Mouse (Mus musculus) neural tube, embryonic 15.5 days (tissue): ENCODE results near the gene Ipo13. TPM values are rescaled to one million over a fixed set of nuclear protein-coding genes. Genes with fewer than 3 reads are reported as not detected.

Source experiments
- ATAC-seq: fragments of 200-750 bp; cut with Nextera tagmentation; 2 replicates; pipeline ENCODE4 v1.8.0; 2017; ENCODE audit warnings: mild to moderate bottlenecking, moderate TSS enrichment, moderate library complexity; ENCODE audit not compliant: low FRiP score
- H3K27ac ChIP-seq: fragments of 300-500 bp; sonication (generic); replicated peaks from 2 replicates; pipeline ENCODE4 v1.5.1; 2015; ENCODE audit warnings: mild to moderate bottlenecking, inconsistent platforms
- H3K27me3 ChIP-seq: fragments of 300-500 bp; sonication (generic); replicated peaks from 2 replicates; pipeline ENCODE4 v1.6.1; 2015; ENCODE audit warnings: inconsistent platforms
- H3K36me3 ChIP-seq: fragments of 300-500 bp; sonication (generic); 2 replicates; pipeline ENCODE4 v1.6.1; 2015; ENCODE audit warnings: inconsistent platforms
- H3K4me1 ChIP-seq: fragments of 300-500 bp; sonication (generic); 2 replicates; pipeline ENCODE4 v1.6.1; 2015; ENCODE audit warnings: inconsistent platforms
- H3K4me2 ChIP-seq: fragments of 300-500 bp; sonication (generic); 2 replicates; pipeline ENCODE4 v1.6.1; 2015; ENCODE audit warnings: inconsistent platforms, mild to moderate bottlenecking, moderate library complexity
- H3K4me3 ChIP-seq: fragments of 300-500 bp; sonication (generic); replicated peaks from 2 replicates; pipeline ENCODE4 v1.5.1; 2015; ENCODE audit warnings: mild to moderate bottlenecking, inconsistent platforms
- H3K9ac ChIP-seq: fragments of 300-500 bp; sonication (generic); replicated peaks from 2 replicates; pipeline ENCODE4 v1.6.1; 2015; ENCODE audit warnings: mild to moderate bottlenecking, inconsistent platforms
- H3K9me3 ChIP-seq: fragments of 300-500 bp; sonication (generic); replicated peaks from 2 replicates; pipeline ENCODE4 v1.6.1; 2016; ENCODE audit warnings: inconsistent platforms
- WGBS: fragments of 180-500 bp; shearing (Covaris S2); methylation state at CpG from one replicate; pipeline ENCODE4 v1.1.7; 2015; ENCODE audit warnings: mixed read lengths; 5-methylcytosine and 5-hydroxymethylcytosine counted together
- polyA plus RNA-seq: library from polyadenylated mRNA; unstranded; fragments of >200 nt; fragmentation: Nextera tagmentation; extraction: Ambion mirVana; gene quantifications from 2 replicates; pipeline ENCODE4 v1.2.1, GENCODE M21; 2015

The Ipo13 gene
- polyA plus RNA-seq, 1 experiment from 2014 or later: 59.3 TPM

- 0% methylated on average over 21 of the region's 21 CpGs for WGBS
- Histone ChIP-seq H3K36me3 (peaks cover 44% of the 10 kb centered on the region), H3K9me3 (no peaks in the 10 kb centered on the region)
Measured at GRCm38 (mm10) chr4:117891738-117892161, 23.0 kb downstream of the Ipo13 start, which contains the start of gene Dph2. TSS of gene Dph2 (minus strand) at chr4:117892032.

GRCm38 (mm10) chr4:117890750-117891149 is 24.0 kb downstream of the Ipo13 start:
- Histone ChIP-seq H3K4me3 (peak overlapping the region; percentile 76), H3K9me3 (no peaks in the 10 kb centered on the region), H3K36me3 (peaks cover 34% of the 10 kb centered on the region), H3K4me1 (peaks cover 34% of the 10 kb centered on the region), H3K27me3 (no peaks in the 10 kb centered on the region), H3K4me2 (peak overlapping the region; percentile 96), H3K27ac (no peak overlapping the region), H3K9ac (no peak overlapping the region)
- no peak for ATAC-seq
- 81% methylated on average over 8 of the region's 8 CpGs for WGBS

More at GRCm38 (mm10) chr4:117891738-117892161, 23.0 kb downstream of the Ipo13 start, which contains the start of gene Dph2:
- 0 out of 2 replicates have a peak within 1 kb of the TSS, but pooled peaks have one; percentile 15 for H3K27ac ChIP-seq
- peak within 1 kb of the TSS; percentile 96 for H3K4me2 ChIP-seq
- H3K9ac ChIP-seq: peak within 1 kb of the TSS; percentile 55
- H3K4me1 ChIP-seq: peaks cover 24% of the 10 kb centered on the region
- H3K27me3 ChIP-seq: no peaks in the 10 kb centered on the region
- peak within 1 kb of the TSS; percentile 76 for H3K4me3 ChIP-seq
- peak; percentile 87 for ATAC-seq

GRCm38 (mm10) chr4:117890031-117890430 is 24.8 kb downstream of the Ipo13 start:
- no peak overlapping the region for H3K4me3 ChIP-seq
- 96% methylated on average over 14 of the region's 14 CpGs for WGBS
- peaks cover 41% of the 10 kb centered on the region for H3K4me1 ChIP-seq

GRCm38 (mm10) chr4:117889471-117889870 is 25.3 kb downstream of the Ipo13 start:
- Histone ChIP-seq H3K9me3 (no peaks in the 10 kb centered on the region), H3K36me3 (peaks cover 33% of the 10 kb centered on the region), H3K4me1 (peaks cover 47% of the 10 kb centered on the region), H3K27me3 (no peaks in the 10 kb centered on the region), H3K27ac (no peak overlapping the region), H3K9ac (no peak overlapping the region), H3K4me3 (no peak overlapping the region), H3K4me2 (no peak overlapping the region)
- 91% methylated on average over 15 of the region's 15 CpGs for WGBS
- ATAC-seq: no peak

More at GRCm38 (mm10) chr4:117890031-117890430, 24.8 kb downstream of the Ipo13 start:
- no peak overlapping the region for H3K27ac ChIP-seq
- H3K4me2 ChIP-seq: no peak overlapping the region; the same call in 1 of the 2 replicates
- no peak for ATAC-seq
- no peaks in the 10 kb centered on the region for H3K9me3 ChIP-seq
- H3K36me3 ChIP-seq: peaks cover 33% of the 10 kb centered on the region
- H3K27me3 ChIP-seq: no peaks in the 10 kb centered on the region
- no peak overlapping the region for H3K9ac ChIP-seq

GRCm38 (mm10) chr4:117887920-117888319 is 26.9 kb downstream of the Ipo13 start:
- ATAC-seq: no peak
- peak overlapping the region; percentile 53 for H3K9ac ChIP-seq
- peak overlapping the region; percentile 99; the same call in 1 of the 2 replicates for H3K4me3 ChIP-seq
- H3K4me2 ChIP-seq: peak overlapping the region; percentile 82
- H3K4me1 ChIP-seq: peaks cover 58% of the 10 kb centered on the region
- no peaks in the 10 kb centered on the region for H3K27me3 ChIP-seq
- no peak overlapping the region for H3K27ac ChIP-seq
- 73% methylated on average over 2 of the region's 2 CpGs for whole genome bisulfite sequencing
- no peaks in the 10 kb centered on the region for H3K9me3 ChIP-seq
- H3K36me3 ChIP-seq: peaks cover 29% of the 10 kb centered on the region

- H3K9me3 ChIP-seq: no peaks in the 10 kb centered on the region
- peak within 1 kb of the TSS; percentile 99 for H3K4me3 ChIP-seq
- peaks cover 63% of the 10 kb centered on the region for H3K4me1 ChIP-seq
- peak within 1 kb of the TSS; percentile 76 for H3K27ac ChIP-seq
- ATAC-seq: peak; percentile 87
- H3K4me2 ChIP-seq: peak within 1 kb of the TSS; percentile 82
- H3K27me3 ChIP-seq: no peaks in the 10 kb centered on the region
- H3K9ac ChIP-seq: peak within 1 kb of the TSS; percentile 99
- under 1% methylated on average over 37 of the region's 37 CpGs for WGBS
- peaks cover 29% of the 10 kb centered on the region for H3K36me3 ChIP-seq
Measured at GRCm38 (mm10) chr4:117887133-117887532, 27.7 kb downstream of the Ipo13 start, which contains the start of gene Atp6v0b. TSS of gene Atp6v0b (minus strand) at chr4:117887333.

- Histone ChIP-seq H3K9ac (peak overlapping the region; percentile 99), H3K4me3 (peak overlapping the region; percentile 99), H3K27ac (peak overlapping the region; percentile 76), H3K36me3 (peaks cover 29% of the 10 kb centered on the region), H3K9me3 (no peaks in the 10 kb centered on the region), H3K4me2 (peak overlapping the region; percentile 82), H3K4me1 (peaks cover 65% of the 10 kb centered on the region), H3K27me3 (no peaks in the 10 kb centered on the region)
- 0 out of 2 replicates have a peak, but pooled peaks have one; percentile 0 for ATAC-seq
- 2% methylated on average over 24 of the region's 24 CpGs for WGBS
Measured at GRCm38 (mm10) chr4:117886644-117887043, 28.2 kb downstream of the Ipo13 start.

- Histone ChIP-seq H3K9ac (peak overlapping the region; percentile 99), H3K4me1 (peaks cover 66% of the 10 kb centered on the region)
- WGBS: 86% methylated on average over 9 of the region's 9 CpGs
Measured at GRCm38 (mm10) chr4:117885994-117886393, 28.8 kb downstream of the Ipo13 start.

GRCm38 (mm10) chr4:117885093-117885492 is 29.7 kb downstream of the Ipo13 start:
- Histone ChIP-seq H3K4me1 (peaks cover 66% of the 10 kb centered on the region), H3K36me3 (peaks cover 42% of the 10 kb centered on the region), H3K27ac (no peak overlapping the region), H3K4me3 (no peak overlapping the region), H3K9ac (no peak overlapping the region), H3K27me3 (no peaks in the 10 kb centered on the region), H3K9me3 (no peaks in the 10 kb centered on the region), H3K4me2 (no peak overlapping the region)
- WGBS: 94% methylated on average over 10 of the region's 10 CpGs
- no peak for ATAC-seq

More at GRCm38 (mm10) chr4:117885994-117886393, 28.8 kb downstream of the Ipo13 start:
- no peak for ATAC-seq
- Histone ChIP-seq H3K4me3 (peak overlapping the region; percentile 99), H3K9me3 (no peaks in the 10 kb centered on the region), H3K27me3 (no peaks in the 10 kb centered on the region), H3K27ac (no peak overlapping the region), H3K4me2 (peak overlapping the region; percentile 82), H3K36me3 (peaks cover 35% of the 10 kb centered on the region)

GRCm38 (mm10) chr4:117884146-117884545 is 30.7 kb downstream of the Ipo13 start:
- H3K4me1 ChIP-seq: peaks cover 71% of the 10 kb centered on the region
- whole genome bisulfite sequencing: 100% methylated on average over 1 of the region's 1 CpGs
- ATAC-seq: no peak

GRCm38 (mm10) chr4:117882701-117883691 is 31.8 kb downstream of the Ipo13 start, which contains the start of gene B4galt2:
TSS of gene B4galt2 (minus strand) at chr4:117883487.
- peaks cover 38% of the 10 kb centered on the region for H3K36me3 ChIP-seq
- H3K27ac ChIP-seq: peak within 1 kb of the TSS; percentile 85
- peak within 1 kb of the TSS; percentile 70 for H3K4me2 ChIP-seq
- no peaks in the 10 kb centered on the region for H3K9me3 ChIP-seq
- H3K9ac ChIP-seq: peak within 1 kb of the TSS; percentile 92
- WGBS: under 1% methylated on average over 87 of the region's 103 CpGs
- ATAC-seq: peak; percentile 54
- H3K4me1 ChIP-seq: peaks cover 81% of the 10 kb centered on the region
- H3K4me3 ChIP-seq: peak within 1 kb of the TSS; percentile 87
- H3K27me3 ChIP-seq: no peaks in the 10 kb centered on the region

More at GRCm38 (mm10) chr4:117884146-117884545, 30.7 kb downstream of the Ipo13 start:
- Histone ChIP-seq H3K4me3 (peak overlapping the region; percentile 87), H3K9me3 (no peaks in the 10 kb centered on the region), H3K4me2 (peak overlapping the region; percentile 70), H3K27ac (0 out of 2 replicates have a peak overlapping the region, but pooled peaks have one; percentile 13), H3K9ac (peak overlapping the region; percentile 92), H3K27me3 (no peaks in the 10 kb centered on the region), H3K36me3 (peaks cover 40% of the 10 kb centered on the region)
